Mouse (Mus musculus): Measurements from ENCODE around the gene Cpt1a.

Cpt1a gene

GRCm38 (mm10) chr19:3363510-3363909 is 41.4 kb downstream of the Cpt1a start:
- DNase-seq (ENCODE audit: low read depth in 2 of 2, low spot score in 2 of 2): no peak

- no peak for DNase-seq (ENCODE audit: low read depth in 2 of 2, low spot score in 2 of 2)
Observed at GRCm38 (mm10) chr19:3365089-3365488, 43.0 kb downstream of the Cpt1a start.

GRCm38 (mm10) chr19:3368276-3368675 is 46.1 kb downstream of the Cpt1a start:
- no peak for DNase-seq (ENCODE audit: low read depth in 2 of 2, low spot score in 2 of 2)

GRCm38 (mm10) chr19:3373380-3373779 is 51.2 kb downstream of the Cpt1a start:
- DNase-seq (ENCODE audit: low read depth in 2 of 2, low spot score in 2 of 2): no peak

GRCm38 (mm10) chr19:3374028-3374427 is 51.9 kb downstream of the Cpt1a start:
- peak in 1 of 2 experiments; percentile 16 for DNase-seq (ENCODE audit: low read depth in 2 of 2, low spot score in 2 of 2)

GRCm38 (mm10) chr19:3375945-3376495 is 53.9 kb downstream of the Cpt1a start:
- DNase-seq (ENCODE audit: low read depth in 2 of 2, low spot score in 2 of 2): no peak

GRCm38 (mm10) chr19:3376966-3377715 is 55.0 kb downstream of the Cpt1a start:
- DNase-seq (ENCODE audit: low read depth in 2 of 2, low spot score in 2 of 2): no peak

- no peak for DNase-seq (ENCODE audit: low read depth in 2 of 2, low spot score in 2 of 2)
Observed at GRCm38 (mm10) chr19:3378614-3379013, 56.5 kb downstream of the Cpt1a start.

GRCm38 (mm10) chr19:3388061-3388460 is 65.9 kb downstream of the Cpt1a start:
- no peak for DNase-seq (ENCODE audit: low read depth in 2 of 2, low spot score in 2 of 2)

GRCm38 (mm10) chr19:3388629-3389057 is 66.5 kb downstream of the Cpt1a start, which contains the start of gene Tesmin:
Tesmin (plus strand) TSS chr19:3388857.
- peak; percentile 66 to 80 for DNase-seq (ENCODE audit: low read depth in 2 of 2, low spot score in 2 of 2)

- peak; percentile 87 to 88 for DNase-seq (ENCODE audit: low read depth in 2 of 2, low spot score in 2 of 2)
Observed at GRCm38 (mm10) chr19:3389089-3389488, 67.0 kb downstream of the Cpt1a start.

GRCm38 (mm10) chr19:3392384-3392783 is 70.2 kb downstream of the Cpt1a start:
- DNase-seq (ENCODE audit: low read depth in 2 of 2, low spot score in 2 of 2): no peak

GRCm38 (mm10) chr19:3394216-3394615 is 72.1 kb downstream of the Cpt1a start:
- DNase-seq (ENCODE audit: low read depth in 2 of 2, low spot score in 2 of 2): no peak

GRCm38 (mm10) chr19:3400057-3400456 is 77.9 kb downstream of the Cpt1a start:
- DNase-seq (ENCODE audit: low read depth in 2 of 2, low spot score in 2 of 2): no peak

GRCm38 (mm10) chr19:3401504-3401903 is 79.4 kb downstream of the Cpt1a start:
- DNase-seq (ENCODE audit: low read depth in 2 of 2, low spot score in 2 of 2): no peak

- DNase-seq (ENCODE audit: low read depth in 2 of 2, low spot score in 2 of 2): no peak
Observed at GRCm38 (mm10) chr19:3401943-3402342, 79.8 kb downstream of the Cpt1a start.

GRCm38 (mm10) chr19:3402390-3402789 is 80.3 kb downstream of the Cpt1a start:
- no peak for DNase-seq (ENCODE audit: low read depth in 2 of 2, low spot score in 2 of 2)

- no peak for DNase-seq (ENCODE audit: low read depth in 2 of 2, low spot score in 2 of 2)
Observed at GRCm38 (mm10) chr19:3404030-3404429, 81.9 kb downstream of the Cpt1a start.

- DNase-seq (ENCODE audit: low read depth in 2 of 2, low spot score in 2 of 2): no peak
Observed at GRCm38 (mm10) chr19:3405531-3406281, 83.6 kb downstream of the Cpt1a start.

- no peak for DNase-seq (ENCODE audit: low read depth in 2 of 2, low spot score in 2 of 2)
Observed at GRCm38 (mm10) chr19:3414268-3414733, 92.2 kb downstream of the Cpt1a start, which contains the start of gene Gal. Gal (minus strand) TSS chr19:3414544.

- DNase-seq (ENCODE audit: low read depth in 2 of 2, low spot score in 2 of 2): no peak
Observed at GRCm38 (mm10) chr19:3419251-3419650, 97.1 kb downstream of the Cpt1a start.

GRCm38 (mm10) chr19:3422488-3422887 is 100.4 kb downstream of the Cpt1a start:
- DNase-seq (ENCODE audit: low read depth in 2 of 2, low spot score in 2 of 2): no peak
